Mouse (Mus musculus) inflammation-experienced regulatory T-cells, adult 16 weeks (primary cell): ENCODE data around the gene Ruvbl1. TPM values are rescaled to one million over a fixed set of nuclear protein-coding genes. Genes with fewer than 3 reads are reported as not detected.

ENCODE experiments used
- polyA plus RNA-seq: library from polyadenylated mRNA; unstranded; fragments of 100-300 nt; shearing (Covaris generic); gene quantifications from one replicate; pipeline ENCODE4 v1.2.1, GENCODE M21; 2017

The Ruvbl1 gene
- polyA plus RNA-seq, result 86.4 TPM

GRCm38 (mm10) chr6:88465181-88465920 is at the start of gene Ruvbl1:
Gene Ruvbl1 (plus strand): TSS chr6:88465409.

GRCm38 (mm10) chr6:88446063-88447002 is 18.9 kb upstream of the Ruvbl1 start, which contains the start of gene Eefsec:
Gene Eefsec (minus strand): TSS chr6:88446539.

GRCm38 (mm10) chr6:88518404-88519263 is 53.4 kb downstream of the Ruvbl1 start, which contains the start of gene Sec61a1:
Gene Sec61a1 (minus strand): TSS chr6:88518905.

Other genes starting within 250 kb of the Ruvbl1 start
- gene Dnajb8, start 243.1 kb upstream of the Ruvbl1 start, polyA plus RNA-seq, result not detected
- 55.2 TPM for gene Eefsec, start 18.9 kb upstream of the Ruvbl1 start, polyA plus RNA-seq
- 281 TPM for gene Sec61a1, start 53.5 kb downstream of the Ruvbl1 start, polyA plus RNA-seq
- not detected for gene Kbtbd12, start 172.5 kb downstream of the Ruvbl1 start, polyA plus RNA-seq